In the genomic region with DNA sequence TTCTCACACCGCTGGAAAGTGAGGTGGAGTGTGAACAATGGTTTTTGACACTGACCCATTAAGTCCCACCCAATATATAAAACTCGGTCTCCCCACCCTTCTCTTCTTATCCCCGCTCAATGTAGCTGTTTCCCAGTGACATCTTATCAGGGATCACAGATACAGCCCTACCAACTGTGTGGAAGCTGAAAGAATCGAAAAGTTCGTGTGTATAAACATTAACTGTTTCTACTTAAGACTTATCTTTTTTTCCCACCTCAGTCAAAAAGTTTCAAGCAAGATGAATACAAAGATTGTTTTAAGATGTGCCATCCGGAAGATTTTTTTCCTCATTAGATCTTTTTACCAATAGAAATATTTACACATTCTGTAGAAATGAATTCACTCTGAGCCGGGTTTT, we compare ENCODE assay signal across 7 mouse cellular contexts. TPM values are rescaled to one million over a fixed set of nuclear protein-coding genes. Genes with fewer than 3 reads are reported as not detected.
DNase-seq lines count a peak whose midpoint lies in the region; ATAC-seq and TF ChIP-seq lines count a peak whose summit lies in the region.

No protein-coding gene starts in this region.

- peak overlapping the region; percentile 75 for H3K4me2 ChIP-seq in neural tube, embryonic 11.5 days (ENCODE audit: low read depth)
- peak overlapping the region; percentile 86 for H3K4me2 ChIP-seq in forebrain, postnatal 0 days (ENCODE audit: low read depth)
- peak overlapping the region; percentile 94 for H3K4me2 ChIP-seq in liver, embryonic 12.5 days

- no peak overlapping the region for H3K9ac ChIP-seq in neural tube, embryonic 11.5 days (ENCODE audit: low read length)
- H3K9ac ChIP-seq in forebrain, postnatal 0 days = peak overlapping the region; percentile 96; the same call in 1 of the 2 replicates
- H3K9ac ChIP-seq in liver, embryonic 12.5 days = peak overlapping the region; percentile 96

- no peak for TF ChIP-seq CTCF in forebrain, postnatal 0 days (IDR thresholded peaks at IDR 0.05; ENCODE audit: low read depth)

- DNase-seq in neural tube, embryonic 11.5 days (ENCODE audit: low spot score) = no peak
- no peak for DNase-seq in neural tube, embryonic 10.5 days (ENCODE audit: extremely low spot score, low spot score)
- no peak for DNase-seq in forebrain, postnatal 0 days
- no peak for DNase-seq in spleen, adult 18-20 months
- no peak for DNase-seq in left cerebral cortex, adult 9 months (ENCODE audit: low spot score in 2 of 2)
- no peak for DNase-seq in left cerebral cortex, postnatal 14 days (ENCODE audit: low spot score in 2 of 2)

- no peak for ATAC-seq in neural tube, embryonic 11.5 days (ENCODE audit: insufficient read depth, low FRiP score, low TSS enrichment)
- ATAC-seq in forebrain, postnatal 0 days = no peak
- no peak for ATAC-seq in liver, embryonic 12.5 days

- H3K36me3 ChIP-seq in neural tube, embryonic 11.5 days (ENCODE audit: control insufficient read depth, insufficient read depth, low read length) = no peaks in the 10 kb centered on the region
- no peaks in the 10 kb centered on the region for H3K36me3 ChIP-seq in forebrain, postnatal 0 days (ENCODE audit: insufficient read depth)
- no peaks in the 10 kb centered on the region for H3K36me3 ChIP-seq in liver, embryonic 12.5 days

- H3K27ac ChIP-seq in neural tube, embryonic 11.5 days (ENCODE audit: low read depth, low read length) = no peak overlapping the region
- no peak overlapping the region for H3K27ac ChIP-seq in forebrain, postnatal 0 days (ENCODE audit: low read depth, low read length)
- peak overlapping the region; percentile 18; the same call in 1 of the 2 replicates for H3K27ac ChIP-seq in liver, embryonic 12.5 days

- WGBS in neural tube, embryonic 11.5 days = 39% methylated on average over 7 of the region's 7 CpGs
- WGBS in forebrain, postnatal 0 days = 21% methylated on average over 7 of the region's 7 CpGs
- 11% methylated on average over 7 of the region's 7 CpGs for WGBS in liver, embryonic 12.5 days (ENCODE audit: insufficient replicate concordance)

- peak overlapping the region; percentile 99 for H3K4me3 ChIP-seq in neural tube, embryonic 11.5 days (ENCODE audit: low read depth, low read length)
- H3K4me3 ChIP-seq in forebrain, postnatal 0 days (ENCODE audit: low read depth, low read length) = peak overlapping the region; percentile 94
- H3K4me3 ChIP-seq in liver, embryonic 12.5 days = peak overlapping the region; percentile 92

- H3K4me1 ChIP-seq in neural tube, embryonic 11.5 days (ENCODE audit: control insufficient read depth, insufficient read depth, low read length) = peaks cover 3% of the 10 kb centered on the region
- peaks cover 13% of the 10 kb centered on the region for H3K4me1 ChIP-seq in forebrain, postnatal 0 days (ENCODE audit: insufficient read depth)
- H3K4me1 ChIP-seq in liver, embryonic 12.5 days = peaks cover 58% of the 10 kb centered on the region

- intact Hi-C loops in left cerebral cortex, postnatal 14 days (cut with DNase I) = loop anchor here (5.0 kb wide), 1 partner anchor 132 kb away; no protein-coding TSS in a partner anchor

- H3K27me3 ChIP-seq in neural tube, embryonic 11.5 days (ENCODE audit: control insufficient read depth, insufficient read depth, low read length) = no peaks in the 10 kb centered on the region
- H3K27me3 ChIP-seq in forebrain, postnatal 0 days (ENCODE audit: insufficient read depth, low read length) = no peaks in the 10 kb centered on the region
- H3K27me3 ChIP-seq in liver, embryonic 12.5 days (replicated peaks) = no peaks in the 10 kb centered on the region

- H3K9me3 ChIP-seq in neural tube, embryonic 11.5 days (ENCODE audit: control insufficient read depth, low read length) = no peaks in the 10 kb centered on the region
- H3K9me3 ChIP-seq in forebrain, postnatal 0 days (ENCODE audit: low read length) = no peaks in the 10 kb centered on the region
- no peaks in the 10 kb centered on the region for H3K9me3 ChIP-seq in liver, embryonic 12.5 days (replicated peaks)

RNA-seq across cellular contexts. Expression of gene Aplp2, which starts 1.5 kb away (rescaled TPM):
- polyA plus RNA-seq in neural tube, embryonic 11.5 days (2014; fragmentation: Nextera tagmentation; extraction: Ambion mirVana) = 293 and 318 TPM in 2 replicates
- 240 and 341 TPM in 2 replicates for total RNA-seq in forebrain, postnatal 0 days (2014; rRNA removed)
- polyA plus RNA-seq in forebrain, postnatal 0 days (2015; fragmentation: Nextera tagmentation; extraction: Ambion mirVana) = 251 and 328 TPM in 2 replicates
- 210 and 212 TPM in 2 replicates for polyA plus RNA-seq in liver, embryonic 12.5 days (2016; fragmentation: Nextera tagmentation; extraction: Ambion mirVana)
- 100 to 1,000 TPM; 496 to 530 TPM for total RNA-seq in left cerebral cortex, postnatal 14 days (2021)
